Mouse (Mus musculus): Measurements from ENCODE around the gene Rmdn2. TPM values are rescaled to one million over a fixed set of nuclear protein-coding genes. Genes with fewer than 3 reads are reported as not detected.

The Rmdn2 gene
- polyA plus RNA-seq, 1 experiment from 2014 or later, result 6.9 TPM

- 7% methylated on average over 6 of the region's 6 CpGs for WGBS
- no peaks in the 10 kb centered on the region for H3K36me3 ChIP-seq
- H3K27me3 ChIP-seq (replicated peaks), result peaks cover 55% of the 10 kb centered on the region
- no peaks in the 10 kb centered on the region for H3K9me3 ChIP-seq
- no peak overlapping the region for H3K9ac ChIP-seq
- no peak overlapping the region for H3K4me3 ChIP-seq
- peaks cover 26% of the 10 kb centered on the region for H3K4me1 ChIP-seq
- no peak overlapping the region for H3K27ac ChIP-seq
- no peak for ATAC-seq (ENCODE audit: low FRiP score, low read depth)
- no peak overlapping the region for H3K4me2 ChIP-seq (replicated peaks)
These were observed 100.3 kb downstream of the Rmdn2 start for GRCm38 (mm10) chr17:79711944-79712343.

- Histone ChIP-seq H3K36me3 (no peaks in the 10 kb centered on the region), H3K4me1 (peaks cover 26% of the 10 kb centered on the region), H3K9ac (no peak overlapping the region), H3K27ac (no peak overlapping the region), H3K4me2 (replicated peaks) (no peak overlapping the region), H3K9me3 (no peaks in the 10 kb centered on the region), H3K4me3 (no peak overlapping the region), H3K27me3 (replicated peaks) (peaks cover 56% of the 10 kb centered on the region)
- no peak for ATAC-seq (ENCODE audit: low FRiP score, low read depth)
- 4% methylated on average over 9 of the region's 9 CpGs for WGBS
These were observed 100.9 kb downstream of the Rmdn2 start for GRCm38 (mm10) chr17:79712536-79712935.

GRCm38 (mm10) chr17:79713276-79713642 lies 101.6 kb downstream of the Rmdn2 start:
- Histone ChIP-seq H3K4me1 (peaks cover 26% of the 10 kb centered on the region), H3K4me3 (peak overlapping the region; percentile 40), H3K9ac (peak overlapping the region; percentile 45), H3K4me2 (replicated peaks) (peak overlapping the region; percentile 90), H3K27me3 (replicated peaks) (peaks cover 57% of the 10 kb centered on the region), H3K36me3 (no peaks in the 10 kb centered on the region), H3K9me3 (no peaks in the 10 kb centered on the region), H3K27ac (no peak overlapping the region)
- WGBS, result under 1% methylated on average over 24 of the region's 24 CpGs
- ATAC-seq (ENCODE audit: low FRiP score, low read depth), result no peak

- Histone ChIP-seq H3K4me2 (replicated peaks) (peak overlapping the region; percentile 90), H3K4me3 (peak overlapping the region; percentile 40), H3K36me3 (no peaks in the 10 kb centered on the region), H3K4me1 (peaks cover 26% of the 10 kb centered on the region), H3K27ac (no peak overlapping the region), H3K9me3 (no peaks in the 10 kb centered on the region), H3K9ac (peak overlapping the region; percentile 45), H3K27me3 (replicated peaks) (peaks cover 57% of the 10 kb centered on the region)
- under 1% methylated on average over 63 of the region's 63 CpGs for WGBS
- peak; percentile 18; the same call in 1 of the 2 replicates for ATAC-seq (ENCODE audit: low FRiP score, low read depth)
These were observed 102.1 kb downstream of the Rmdn2 start for GRCm38 (mm10) chr17:79713643-79714367.

GRCm38 (mm10) chr17:79714368-79714895 lies 102.8 kb downstream of the Rmdn2 start:
- H3K36me3 ChIP-seq, result no peaks in the 10 kb centered on the region
- H3K9ac ChIP-seq, result peak overlapping the region; percentile 45; the same call in 1 of the 2 replicates
- peak overlapping the region; percentile 40 for H3K4me3 ChIP-seq
- H3K4me1 ChIP-seq, result peaks cover 26% of the 10 kb centered on the region
- H3K27me3 ChIP-seq (replicated peaks), result peaks cover 54% of the 10 kb centered on the region
- H3K9me3 ChIP-seq, result no peaks in the 10 kb centered on the region
- H3K4me2 ChIP-seq (replicated peaks), result peak overlapping the region; percentile 90
- ATAC-seq (ENCODE audit: low FRiP score, low read depth), result no peak
- under 1% methylated on average over 16 of the region's 16 CpGs for WGBS
- no peak overlapping the region for H3K27ac ChIP-seq

GRCm38 (mm10) chr17:79714931-79715637 lies 103.4 kb downstream of the Rmdn2 start, which contains the start of gene Cyp1b1:
TSS of gene Cyp1b1 (minus strand) at chr17:79715061.
- H3K4me2 ChIP-seq (replicated peaks), result peak within 1 kb of the TSS; percentile 90
- peak within 1 kb of the TSS; percentile 45 for H3K9ac ChIP-seq
- no peaks in the 10 kb centered on the region for H3K36me3 ChIP-seq
- peak within 1 kb of the TSS; percentile 40 for H3K4me3 ChIP-seq
- H3K4me1 ChIP-seq, result peaks cover 26% of the 10 kb centered on the region
- under 1% methylated on average over 31 of the region's 31 CpGs for WGBS
- no peaks in the 10 kb centered on the region for H3K9me3 ChIP-seq
- peak; percentile 58 for ATAC-seq (ENCODE audit: low FRiP score, low read depth)
- H3K27ac ChIP-seq, result no peak within 1 kb of the TSS
- H3K27me3 ChIP-seq (replicated peaks), result peaks cover 47% of the 10 kb centered on the region

- Histone ChIP-seq H3K4me3 (peak overlapping the region; percentile 40), H3K4me2 (replicated peaks) (peak overlapping the region; percentile 90), H3K4me1 (peaks cover 26% of the 10 kb centered on the region), H3K36me3 (no peaks in the 10 kb centered on the region), H3K9ac (peak overlapping the region; percentile 33; the same call in 1 of the 2 replicates), H3K27ac (no peak overlapping the region), H3K9me3 (no peaks in the 10 kb centered on the region), H3K27me3 (replicated peaks) (peaks cover 42% of the 10 kb centered on the region)
- WGBS, result under 1% methylated on average over 42 of the region's 42 CpGs
- peak; percentile 91 for ATAC-seq (ENCODE audit: low FRiP score, low read depth)
These were observed 104.0 kb downstream of the Rmdn2 start for GRCm38 (mm10) chr17:79715649-79716143.

GRCm38 (mm10) chr17:79720681-79721080 lies 109.0 kb downstream of the Rmdn2 start:
- H3K27me3 ChIP-seq (replicated peaks), result peaks cover 6% of the 10 kb centered on the region; the same call in 1 of the 2 replicates
- 86% methylated on average over 7 of the region's 7 CpGs for WGBS
- H3K9ac ChIP-seq, result no peak overlapping the region
- H3K27ac ChIP-seq, result no peak overlapping the region
- H3K4me1 ChIP-seq, result no peaks in the 10 kb centered on the region
- H3K4me3 ChIP-seq, result no peak overlapping the region
- ATAC-seq (ENCODE audit: low FRiP score, low read depth), result no peak
- no peak overlapping the region for H3K4me2 ChIP-seq (replicated peaks)
- H3K9me3 ChIP-seq, result no peaks in the 10 kb centered on the region
- no peaks in the 10 kb centered on the region for H3K36me3 ChIP-seq

- Histone ChIP-seq H3K4me1 (no peaks in the 10 kb centered on the region), H3K4me2 (replicated peaks) (no peak overlapping the region), H3K9ac (no peak overlapping the region), H3K27me3 (replicated peaks) (0 out of 2 replicates have a peak, but pooled peaks cover 4% of the 10 kb centered on the region), H3K27ac (no peak overlapping the region), H3K36me3 (no peaks in the 10 kb centered on the region), H3K9me3 (no peaks in the 10 kb centered on the region), H3K4me3 (no peak overlapping the region)
- WGBS, result 86% methylated on average over 5 of the region's 5 CpGs
- no peak for ATAC-seq (ENCODE audit: low FRiP score, low read depth)
These were observed 115.0 kb downstream of the Rmdn2 start for GRCm38 (mm10) chr17:79726613-79727012.

GRCm38 (mm10) chr17:79728053-79728584 lies 116.5 kb downstream of the Rmdn2 start:
- Histone ChIP-seq H3K27ac (no peak overlapping the region), H3K4me3 (no peak overlapping the region), H3K9ac (no peak overlapping the region), H3K4me1 (no peaks in the 10 kb centered on the region), H3K36me3 (no peaks in the 10 kb centered on the region), H3K4me2 (replicated peaks) (0 out of 2 replicates have a peak overlapping the region, but pooled peaks have one; percentile 23), H3K27me3 (replicated peaks) (0 out of 2 replicates have a peak, but pooled peaks cover 4% of the 10 kb centered on the region), H3K9me3 (no peaks in the 10 kb centered on the region)
- no peak for ATAC-seq (ENCODE audit: low FRiP score, low read depth)
- WGBS, result 36% methylated on average over 14 of the region's 14 CpGs

GRCm38 (mm10) chr17:79728585-79729503 lies 117.2 kb downstream of the Rmdn2 start:
- 0 out of 2 replicates have a peak overlapping the region, but pooled peaks have one; percentile 23 for H3K4me2 ChIP-seq (replicated peaks)
- H3K27me3 ChIP-seq (replicated peaks), result 0 out of 2 replicates have a peak, but pooled peaks cover 4% of the 10 kb centered on the region
- no peak overlapping the region for H3K27ac ChIP-seq
- no peaks in the 10 kb centered on the region for H3K9me3 ChIP-seq
- ATAC-seq (ENCODE audit: low FRiP score, low read depth), result no peak
- H3K36me3 ChIP-seq, result no peaks in the 10 kb centered on the region
- no peak overlapping the region for H3K9ac ChIP-seq
- no peaks in the 10 kb centered on the region for H3K4me1 ChIP-seq
- 53% methylated on average over 16 of the region's 16 CpGs for WGBS
- H3K4me3 ChIP-seq, result no peak overlapping the region

Measured in neural tube, embryonic 12.5 days (tissue).